Mouse (Mus musculus) CD4-positive, CD25-positive, alpha-beta regulatory T cell, adult 2 months (primary cell): ENCODE data around the gene Pik3c2g.

Source experiments
- DNase-seq: peaks from one replicate; pipeline ENCODE4 v3.0.0-alpha.2; 2012; ENCODE audit warnings: low read depth, low spot score

The Pik3c2g gene

DNA sequence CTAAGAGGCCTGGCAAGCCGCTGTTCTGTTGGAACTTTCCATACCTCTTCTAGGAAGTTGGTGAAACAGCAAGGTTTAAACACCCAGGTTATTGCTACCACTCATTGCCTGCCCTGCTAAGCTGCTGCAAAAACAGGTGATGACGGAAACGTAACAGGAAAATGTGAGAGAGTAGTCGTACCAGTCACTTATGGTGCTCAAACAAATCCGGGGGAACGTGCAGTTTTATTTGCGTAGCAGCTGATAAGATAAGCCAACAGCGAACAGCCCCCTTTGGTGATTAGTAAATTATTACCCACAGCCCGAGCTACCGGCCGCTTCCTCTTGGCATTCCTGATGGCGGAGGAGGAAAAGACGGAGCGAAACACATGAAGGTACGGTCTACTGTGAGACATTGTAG, at the start of gene Pik3c2g:
TSS of gene Pik3c2g (plus strand) at position 330 of the 400 bp plus-strand sequence.
- DNase-seq, result no peak

GRCm38 (mm10) chr6:139538469-139538868, 48.6 kb upstream of the Pik3c2g start:
- no peak for DNase-seq

- no peak for DNase-seq
Measured at GRCm38 (mm10) chr6:139555537-139556179, 31.4 kb upstream of the Pik3c2g start.

DNA sequence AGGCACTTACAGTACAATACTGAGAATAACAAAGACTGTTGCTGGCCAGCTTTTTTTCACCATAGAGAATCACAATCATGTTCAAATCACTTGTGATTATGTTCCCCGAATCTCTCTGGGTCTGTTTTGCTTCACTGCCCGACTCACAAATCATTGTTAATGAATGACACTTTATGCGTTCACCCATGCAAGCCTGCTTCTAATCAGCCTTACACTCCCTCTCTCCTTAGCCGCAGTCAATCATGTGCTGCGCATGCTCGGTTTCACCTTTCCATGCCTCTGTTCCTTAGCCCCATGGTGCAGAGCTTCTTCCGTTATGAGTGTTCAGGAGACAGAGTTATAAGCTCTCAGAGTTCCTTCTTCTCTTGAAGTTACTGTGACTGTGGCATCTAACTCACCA, 17.8 kb upstream of the Pik3c2g start:
- no peak for DNase-seq

- DNase-seq, result no peak
Measured at GRCm38 (mm10) chr6:139575854-139576253, 11.2 kb upstream of the Pik3c2g start.

DNA sequence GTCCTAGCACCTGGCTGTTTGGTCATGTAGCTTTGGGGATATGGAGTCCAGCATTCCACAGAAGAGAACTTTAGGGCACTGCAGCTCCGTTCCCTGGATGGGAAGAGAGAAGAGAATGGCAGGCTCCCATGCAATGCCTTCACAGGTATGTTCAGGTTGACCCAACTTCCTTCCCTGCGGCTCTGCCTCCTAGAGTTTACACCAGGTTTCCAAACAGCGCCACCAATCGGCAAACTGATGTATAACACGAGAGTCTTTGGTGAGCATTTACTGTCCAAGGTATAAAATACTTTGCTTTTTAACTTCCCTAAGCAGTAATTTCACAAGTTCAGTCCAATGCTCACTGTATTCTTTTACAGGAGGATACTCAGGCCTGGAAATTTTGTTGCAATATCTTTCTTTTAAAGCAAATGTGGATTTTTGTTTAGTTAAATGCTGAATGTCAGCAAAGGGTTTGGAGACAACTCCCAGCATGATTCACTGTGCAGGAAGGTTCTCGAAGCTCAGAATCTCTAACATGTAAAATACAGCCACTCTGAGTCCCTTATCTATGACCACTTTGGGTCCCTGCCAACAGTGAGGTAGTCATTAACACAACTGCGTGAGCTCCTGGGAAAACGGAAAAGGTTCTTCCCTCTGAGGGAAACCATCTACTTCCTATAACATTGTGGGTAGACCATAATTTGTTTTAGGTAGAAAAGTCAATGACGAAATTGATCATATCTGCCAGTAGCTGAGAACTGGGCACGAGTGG, 10.6 kb upstream of the Pik3c2g start:
- no peak for DNase-seq

DNA sequence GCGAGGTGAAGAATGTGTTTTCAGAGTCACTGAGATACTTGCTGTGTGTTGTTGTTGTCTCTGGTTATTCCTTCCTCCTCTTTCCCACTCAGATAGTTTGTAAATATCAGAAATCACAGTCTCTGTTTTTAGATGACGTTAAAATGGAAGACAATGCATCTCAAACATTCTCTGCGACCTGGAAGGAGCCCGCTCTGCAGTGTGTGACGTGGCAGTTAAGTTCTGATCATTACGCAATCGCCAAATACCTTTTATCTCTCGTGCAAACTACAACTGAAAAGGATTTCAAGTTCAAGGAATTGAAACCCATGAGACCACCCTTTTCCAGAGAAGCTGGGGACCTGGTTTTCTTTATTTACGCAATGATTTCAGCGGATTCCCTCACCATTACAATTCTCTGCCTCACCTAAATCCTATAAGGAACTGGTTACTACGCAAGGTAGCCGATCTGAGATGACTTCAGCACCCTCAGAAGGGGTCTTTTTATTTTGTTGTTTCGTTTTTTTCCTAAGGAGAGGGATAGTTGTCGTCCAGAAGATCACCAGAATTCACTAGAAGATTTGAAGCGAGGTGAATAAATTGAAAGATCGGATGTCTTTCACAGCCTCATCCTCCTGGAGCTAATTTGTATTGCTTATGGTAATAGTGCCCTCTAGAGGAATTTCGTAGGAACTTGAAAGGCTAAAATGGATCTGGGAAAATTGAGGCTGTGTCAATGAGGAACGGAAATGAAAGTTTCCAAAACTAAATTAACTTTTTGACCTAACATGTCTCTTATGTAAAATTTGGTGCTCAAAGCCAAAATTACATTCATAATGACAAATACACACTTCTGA, 9.8 kb upstream of the Pik3c2g start:
- DNase-seq, result no peak

GRCm38 (mm10) chr6:139587478-139587877, 457 bp downstream of the Pik3c2g start:
- DNase-seq, result no peak

GRCm38 (mm10) chr6:139588409-139588808, 1.4 kb downstream of the Pik3c2g start:
- no peak for DNase-seq

DNA sequence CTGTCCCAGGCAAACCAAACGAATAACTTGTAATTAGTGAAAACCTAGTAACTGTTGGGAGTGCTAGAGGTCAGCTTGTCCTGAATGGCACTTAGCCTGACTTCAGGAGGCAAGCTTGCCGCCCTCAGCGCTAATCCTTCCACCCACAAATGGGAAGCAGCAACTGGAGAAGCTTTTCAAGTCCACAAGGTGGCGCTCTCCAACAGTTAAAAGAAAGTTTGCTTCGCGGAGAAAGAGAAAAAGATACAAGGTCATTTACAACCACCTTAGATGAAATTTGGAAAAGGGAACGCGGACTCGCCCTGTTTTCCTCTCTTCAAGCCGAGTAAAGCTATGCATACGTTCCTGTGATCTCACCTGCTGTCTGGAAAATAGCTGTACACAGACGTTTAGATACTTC, 2.3 kb downstream of the Pik3c2g start:
- DNase-seq, result no peak

DNA sequence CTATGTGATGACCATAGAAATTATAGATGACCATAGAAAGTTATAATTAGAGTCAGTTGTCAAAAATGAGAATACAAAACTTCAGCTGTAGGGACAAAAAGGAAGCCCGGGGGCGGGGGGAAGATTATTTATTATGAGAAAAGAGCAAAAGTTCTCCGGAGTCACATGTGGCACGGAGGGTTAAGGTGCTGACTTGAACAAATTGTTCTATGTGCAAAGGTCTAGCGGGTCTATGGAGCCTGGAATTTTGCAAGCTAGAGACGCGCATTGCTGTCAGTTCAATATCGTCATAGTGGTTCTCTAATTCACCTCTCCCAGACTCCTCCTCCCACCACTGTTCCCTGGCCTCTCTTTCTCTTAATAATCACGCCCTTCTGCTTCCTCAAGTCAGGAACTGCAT, 2.8 kb downstream of the Pik3c2g start:
- DNase-seq, result no peak

- no peak for DNase-seq
Measured at GRCm38 (mm10) chr6:139592081-139592480, 5.1 kb downstream of the Pik3c2g start.

- DNase-seq, result no peak
Measured at GRCm38 (mm10) chr6:139596433-139596832, 9.4 kb downstream of the Pik3c2g start.

DNA sequence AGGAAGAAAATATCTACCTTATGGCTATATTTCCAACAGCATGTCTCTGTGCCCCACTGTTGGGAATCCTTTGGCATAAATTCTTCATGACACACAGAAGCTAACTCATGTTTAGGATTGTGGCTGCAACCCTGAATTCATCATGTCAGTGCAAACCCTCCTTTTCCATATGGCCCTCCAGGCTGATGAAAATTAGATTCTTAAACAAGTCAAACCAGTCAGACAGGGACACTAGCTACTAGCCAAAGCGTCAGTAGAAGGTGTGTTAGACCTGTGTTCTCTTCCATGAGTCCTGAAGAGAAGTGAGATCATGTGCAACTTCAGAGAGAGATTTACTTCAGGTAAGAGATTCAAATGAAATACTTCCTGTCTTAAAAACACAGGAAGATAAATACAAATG, 12.2 kb downstream of the Pik3c2g start:
- no peak for DNase-seq

GRCm38 (mm10) chr6:139618774-139619173, 31.8 kb downstream of the Pik3c2g start:
- DNase-seq, result no peak

DNA sequence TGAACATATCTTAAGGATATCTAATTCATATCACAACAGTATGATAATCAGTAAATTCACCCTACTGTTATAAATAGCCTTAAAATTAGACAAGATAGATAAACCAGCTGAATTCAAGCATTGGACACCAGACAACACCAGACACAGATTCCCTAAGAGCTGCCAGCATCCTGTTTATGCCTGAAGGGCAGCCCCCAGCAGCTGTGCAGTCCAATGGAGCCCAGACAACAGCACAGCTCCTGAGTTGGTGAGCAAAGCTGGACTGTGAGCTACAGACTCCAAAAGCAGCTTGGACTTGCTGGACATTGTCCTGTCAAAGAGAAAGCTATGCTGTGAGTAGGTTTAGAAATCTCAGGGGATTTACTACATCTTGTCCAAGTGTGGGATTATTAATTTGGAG, 37.7 kb downstream of the Pik3c2g start:
- DNase-seq, result no peak

- no peak for DNase-seq
Measured at GRCm38 (mm10) chr6:139634561-139634960, 47.5 kb downstream of the Pik3c2g start.

DNA sequence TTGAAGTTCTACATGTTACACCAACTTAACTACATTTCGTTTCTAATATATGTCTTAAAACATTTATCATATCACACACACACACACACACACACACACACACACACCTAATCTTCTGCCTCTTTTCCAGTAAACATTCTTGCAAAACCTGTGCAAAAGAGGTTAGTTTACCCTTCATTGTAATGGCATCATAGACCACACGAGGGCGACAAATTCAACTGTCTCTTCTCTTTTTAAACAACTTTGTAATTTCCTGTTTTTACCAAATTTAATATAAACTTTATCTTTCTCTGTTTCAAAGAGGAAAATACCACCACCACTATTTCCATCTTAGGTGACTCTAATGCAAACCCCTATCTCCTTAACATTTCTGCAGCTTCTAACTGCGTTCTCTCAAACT, 68.4 kb downstream of the Pik3c2g start:
- DNase-seq, result no peak

GRCm38 (mm10) chr6:139662462-139662861, 75.4 kb downstream of the Pik3c2g start:
- DNase-seq, result no peak

GRCm38 (mm10) chr6:139718416-139718984, 131.5 kb downstream of the Pik3c2g start:
- DNase-seq, result no peak

DNA sequence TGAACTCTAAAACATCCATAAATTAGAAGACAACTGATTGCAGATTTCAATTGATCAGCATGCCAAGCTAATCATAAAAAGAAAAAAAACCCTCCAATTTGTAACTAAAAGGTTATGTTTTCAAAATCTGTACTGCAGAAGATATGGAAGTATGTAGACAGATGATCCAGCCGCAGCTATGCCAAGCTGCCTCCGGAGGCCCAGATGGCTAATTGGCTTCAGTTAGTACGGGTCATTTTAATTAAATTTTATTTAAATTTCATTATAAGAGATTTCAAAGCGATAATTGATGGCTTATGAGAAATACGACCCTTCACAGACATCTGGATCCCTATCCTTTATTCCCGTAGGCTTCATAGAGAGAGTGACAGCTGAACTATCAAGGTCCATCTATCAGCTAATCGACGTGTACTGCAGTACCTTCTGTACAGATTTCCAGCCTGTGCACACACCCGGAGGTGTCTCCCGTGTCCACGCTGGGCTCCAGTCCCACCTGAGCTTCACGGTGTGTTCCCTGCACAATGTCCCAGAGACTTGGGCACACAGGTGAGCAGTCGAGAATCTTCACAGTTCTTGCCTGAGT, 132.7 kb downstream of the Pik3c2g start:
- DNase-seq, result no peak
